Mouse (Mus musculus): Measurements from ENCODE around the gene Olfr161. TPM values are rescaled to one million over a fixed set of nuclear protein-coding genes. Genes with fewer than 3 reads are reported as not detected.
"Not testable (repeated sequence)": the region's sequence is repeated elsewhere in the genome, so short reads cannot be mapped to it uniquely, and the experiment has no call there.

Gene Olfr161
- polyA plus RNA-seq (2014; fragmentation: Nextera tagmentation; extraction: Ambion mirVana) = not detected in 2 replicates

- Histone ChIP-seq H3K27ac (ENCODE audit: low read depth, low read length) (no peak within 1 kb of the TSS), H3K4me3 (ENCODE audit: low read depth, low read length) (no peak within 1 kb of the TSS), H3K4me1 (ENCODE audit: control insufficient read depth, insufficient read depth, low read length) (no peaks in the 10 kb centered on the region), H3K27me3 (ENCODE audit: control insufficient read depth, insufficient read depth, low read length) (no peaks in the 10 kb centered on the region), H3K36me3 (ENCODE audit: control insufficient read depth, insufficient read depth, low read length) (no peaks in the 10 kb centered on the region), H3K4me2 (no peak within 1 kb of the TSS), H3K9ac (ENCODE audit: low read length) (no peak within 1 kb of the TSS), H3K9me3 (ENCODE audit: control insufficient read depth, low read length) (peaks cover 15% of the 10 kb centered on the region; the same call in 1 of the 2 replicates)
- ATAC-seq (ENCODE audit: low FRiP score) = no peak
- no peak for DNase-seq (ENCODE audit: low spot score, missing footprints)
- WGBS = 67% methylated on average over 1 of the region's 1 CpGs
These were observed at the start of gene Olfr161 for GRCm38 (mm10) chr16:3590691-3591090. Gene Olfr161 (plus strand): TSS chr16:3591042.

GRCm38 (mm10) chr16:3563553-3563952 lies 27.3 kb upstream of the Olfr161 start:
- no peaks in the 10 kb centered on the region for H3K4me1 ChIP-seq (ENCODE audit: control insufficient read depth, insufficient read depth, low read length)
- H3K27me3 ChIP-seq (ENCODE audit: control insufficient read depth, insufficient read depth, low read length) = no peaks in the 10 kb centered on the region
- no peak overlapping the region for H3K4me3 ChIP-seq (ENCODE audit: low read depth, low read length)
- ATAC-seq (ENCODE audit: low FRiP score) = no peak
- H3K9me3 ChIP-seq (ENCODE audit: control insufficient read depth, low read length) = peaks cover 11% of the 10 kb centered on the region
- H3K9ac ChIP-seq (ENCODE audit: low read length) = no peak overlapping the region
- no peak overlapping the region for H3K27ac ChIP-seq (ENCODE audit: low read depth, low read length)
- no peak overlapping the region for H3K4me2 ChIP-seq
- DNase-seq (ENCODE audit: low spot score, missing footprints) = no peak
- H3K36me3 ChIP-seq (ENCODE audit: control insufficient read depth, insufficient read depth, low read length) = no peaks in the 10 kb centered on the region

GRCm38 (mm10) chr16:3577658-3578057 lies 13.2 kb upstream of the Olfr161 start:
- not testable (repeated sequence) for H3K36me3 ChIP-seq (ENCODE audit: control insufficient read depth, insufficient read depth, low read length); H3K4me2 ChIP-seq; H3K27me3 ChIP-seq (ENCODE audit: control insufficient read depth, insufficient read depth, low read length); DNase-seq (ENCODE audit: low spot score, missing footprints); H3K9me3 ChIP-seq (ENCODE audit: control insufficient read depth, low read length); H3K4me1 ChIP-seq (ENCODE audit: control insufficient read depth, insufficient read depth, low read length); H3K9ac ChIP-seq (ENCODE audit: low read length); H3K4me3 ChIP-seq (ENCODE audit: low read depth, low read length); H3K27ac ChIP-seq (ENCODE audit: low read depth, low read length); ATAC-seq (ENCODE audit: low FRiP score)
- 74% methylated on average over 1 of the region's 1 CpGs for WGBS

DNA sequence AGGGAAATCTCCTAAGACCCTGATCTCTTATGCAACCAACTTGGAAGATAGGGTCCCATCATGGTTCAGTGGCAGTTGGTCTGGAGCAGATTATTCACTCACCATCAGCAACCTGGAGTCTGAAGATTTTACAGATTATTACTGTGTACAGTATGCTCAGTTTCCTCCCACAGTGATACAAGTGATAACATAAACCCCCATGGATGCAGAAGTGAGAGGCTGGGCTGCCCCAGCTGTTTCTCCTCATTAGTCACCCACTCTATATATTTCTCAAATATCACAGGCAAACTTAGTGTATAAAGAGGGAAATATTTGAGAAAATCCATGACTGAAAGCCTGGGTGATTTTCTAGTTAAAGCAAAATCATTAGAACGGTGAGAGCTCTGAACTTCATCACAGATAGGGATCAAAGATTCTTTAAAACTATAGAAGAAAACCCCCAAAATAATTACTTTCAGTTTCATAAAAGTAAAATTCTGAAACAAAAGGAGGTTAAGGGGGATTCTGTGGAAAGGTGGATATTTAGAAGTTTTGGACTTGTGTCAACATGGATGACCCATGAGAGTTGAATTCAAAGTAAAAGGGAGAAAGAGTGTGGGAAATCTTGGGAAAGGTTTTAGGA lies 12.5 kb upstream of the Olfr161 start:
- H3K9ac ChIP-seq (ENCODE audit: low read length); DNase-seq (ENCODE audit: low spot score, missing footprints); H3K36me3 ChIP-seq (ENCODE audit: control insufficient read depth, insufficient read depth, low read length); H3K4me1 ChIP-seq (ENCODE audit: control insufficient read depth, insufficient read depth, low read length); H3K27ac ChIP-seq (ENCODE audit: low read depth, low read length); H3K4me3 ChIP-seq (ENCODE audit: low read depth, low read length); H3K4me2 ChIP-seq; ATAC-seq (ENCODE audit: low FRiP score); H3K27me3 ChIP-seq (ENCODE audit: control insufficient read depth, insufficient read depth, low read length); H3K9me3 ChIP-seq (ENCODE audit: control insufficient read depth, low read length): not testable (repeated sequence)
- WGBS = 84% methylated on average over 1 of the region's 1 CpGs

DNA sequence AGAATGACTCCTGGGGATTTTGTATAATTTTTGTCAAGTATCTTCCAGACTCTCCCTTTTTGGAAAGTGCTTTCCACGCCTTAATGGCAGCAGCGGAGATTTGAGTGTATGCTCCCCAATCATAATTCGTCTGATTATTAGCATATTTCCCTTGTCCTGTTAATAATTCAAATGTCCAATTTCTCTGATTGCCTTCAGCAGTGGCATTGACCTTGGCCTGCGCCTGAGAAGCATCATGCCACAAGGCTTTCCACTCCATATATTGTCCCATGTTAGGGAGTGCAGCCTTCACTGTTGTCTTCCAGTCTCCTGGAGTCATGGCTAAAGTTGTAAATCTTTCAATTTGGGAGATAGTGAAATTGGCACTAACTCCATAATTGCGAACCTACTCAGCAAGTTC lies 40.5 kb downstream of the Olfr161 start:
- not testable (repeated sequence) for H3K4me3 ChIP-seq (ENCODE audit: low read depth, low read length)
- 90% methylated on average over 5 of the region's 5 CpGs for WGBS

GRCm38 (mm10) chr16:3632572-3633361 lies 41.9 kb downstream of the Olfr161 start:
- DNase-seq (ENCODE audit: low spot score, missing footprints) (peak; percentile 93), ATAC-seq (ENCODE audit: low FRiP score) (peak; percentile 98)
- H3K36me3 ChIP-seq (ENCODE audit: control insufficient read depth, insufficient read depth, low read length); H3K27ac ChIP-seq (ENCODE audit: low read depth, low read length); H3K4me1 ChIP-seq (ENCODE audit: control insufficient read depth, insufficient read depth, low read length); H3K9me3 ChIP-seq (ENCODE audit: control insufficient read depth, low read length); H3K27me3 ChIP-seq (ENCODE audit: control insufficient read depth, insufficient read depth, low read length): not testable (repeated sequence)
- peak overlapping the region; percentile 25 for H3K4me3 ChIP-seq (ENCODE audit: low read depth, low read length)
- 25% methylated on average over 27 of the region's 27 CpGs for WGBS
- H3K4me2 ChIP-seq = peak overlapping the region; percentile 45
- peak overlapping the region; percentile 67 for H3K9ac ChIP-seq (ENCODE audit: low read length)

More for the DNA sequence above, 40.5 kb downstream of the Olfr161 start:
- H3K27me3 ChIP-seq (ENCODE audit: control insufficient read depth, insufficient read depth, low read length); H3K9ac ChIP-seq (ENCODE audit: low read length); H3K36me3 ChIP-seq (ENCODE audit: control insufficient read depth, insufficient read depth, low read length); H3K9me3 ChIP-seq (ENCODE audit: control insufficient read depth, low read length); H3K4me1 ChIP-seq (ENCODE audit: control insufficient read depth, insufficient read depth, low read length); H3K27ac ChIP-seq (ENCODE audit: low read depth, low read length); DNase-seq (ENCODE audit: low spot score, missing footprints); H3K4me2 ChIP-seq; ATAC-seq (ENCODE audit: low FRiP score): not testable (repeated sequence)

Other genes with a start within 250 kb of the Olfr161 start
- gene Mefv, start 127.1 kb downstream of the Olfr161 start, polyA plus RNA-seq (2014; fragmentation: Nextera tagmentation; extraction: Ambion mirVana) = not detected in 2 replicates
- 27.2 and 32.1 TPM in 2 replicates for gene Zfp263, start 153.1 kb downstream of the Olfr161 start, polyA plus RNA-seq (2014; fragmentation: Nextera tagmentation; extraction: Ambion mirVana)
- gene Olfr15, start 239.8 kb downstream of the Olfr161 start, polyA plus RNA-seq (2014; fragmentation: Nextera tagmentation; extraction: Ambion mirVana) = not detected in 2 replicates

Measured in midbrain, embryonic 11.5 days (tissue).